Mouse (Mus musculus) hindbrain, embryonic 13.5 days (tissue): Measurements from ENCODE around the gene Dazap1. TPM values are rescaled to one million over a fixed set of nuclear protein-coding genes. Genes with fewer than 3 reads are reported as not detected.

Experiments
- ATAC-seq: fragments of 200-750 bp; cut with Nextera tagmentation; 2 replicates; pipeline ENCODE4 v1.8.0; 2017; ENCODE audit warnings: moderate TSS enrichment; ENCODE audit not compliant: low FRiP score
- H3K27ac ChIP-seq: fragments of 300-500 bp; sonication (generic); 2 replicates; pipeline ENCODE4 v1.5.1; 2015; ENCODE audit warnings: inconsistent platforms, mild to moderate bottlenecking, moderate library complexity
- H3K27me3 ChIP-seq: fragments of 300-500 bp; sonication (generic); 2 replicates; pipeline ENCODE4 v1.6.1; 2015; ENCODE audit warnings: mild to moderate bottlenecking, inconsistent platforms
- H3K36me3 ChIP-seq: fragments of 300-500 bp; sonication (generic); 2 replicates; pipeline ENCODE4 v1.6.1; 2015; ENCODE audit warnings: mild to moderate bottlenecking, inconsistent platforms
- H3K4me1 ChIP-seq: fragments of 300-500 bp; sonication (generic); replicated peaks from 2 replicates; pipeline ENCODE4 v1.6.1; 2015; ENCODE audit warnings: inconsistent platforms
- H3K4me2 ChIP-seq: fragments of 300-500 bp; sonication (generic); 2 replicates; pipeline ENCODE4 v1.6.1; 2015; ENCODE audit warnings: inconsistent platforms, mild to moderate bottlenecking, moderate library complexity
- H3K4me3 ChIP-seq: fragments of 300-500 bp; sonication (generic); 2 replicates; pipeline ENCODE4 v1.5.1; 2015; ENCODE audit warnings: mild to moderate bottlenecking, inconsistent platforms
- H3K9ac ChIP-seq: fragments of 300-500 bp; sonication (generic); 2 replicates; pipeline ENCODE4 v1.6.1; 2015; ENCODE audit warnings: mild to moderate bottlenecking, inconsistent platforms
- H3K9me3 ChIP-seq: fragments of 300-500 bp; sonication (generic); 2 replicates; pipeline ENCODE4 v1.6.1; 2016; ENCODE audit warnings: inconsistent platforms
- WGBS: fragments of 180-500 bp; shearing (Covaris S2); methylation state at CpG from one replicate; pipeline ENCODE4 v1.1.7; 2015; 5-methylcytosine and 5-hydroxymethylcytosine counted together
- polyA plus RNA-seq: library from polyadenylated mRNA; unstranded; fragments of >200 nt; fragmentation: Nextera tagmentation; extraction: Ambion mirVana; gene quantifications from 2 replicates; pipeline ENCODE4 v1.2.1, GENCODE M21; 2015

The Dazap1 gene
- polyA plus RNA-seq, 1 experiment from 2014 or later, result 61.6 TPM

GRCm38 (mm10) chr10:80252011-80252410 lies 9.3 kb upstream of the Dazap1 start:
- Histone ChIP-seq H3K27me3 (no peaks in the 10 kb centered on the region), H3K36me3 (peaks cover 44% of the 10 kb centered on the region), H3K9ac (peak overlapping the region; percentile 49; the same call in 1 of the 2 replicates), H3K4me3 (no peak overlapping the region), H3K4me1 (peaks cover 31% of the 10 kb centered on the region), H3K27ac (no peak overlapping the region), H3K4me2 (no peak overlapping the region), H3K9me3 (no peaks in the 10 kb centered on the region)
- ATAC-seq, result no peak

GRCm38 (mm10) chr10:80252493-80253274 lies 8.6 kb upstream of the Dazap1 start:
- Histone ChIP-seq H3K27me3 (no peaks in the 10 kb centered on the region), H3K4me3 (no peak overlapping the region), H3K4me2 (no peak overlapping the region), H3K9me3 (no peaks in the 10 kb centered on the region), H3K9ac (no peak overlapping the region), H3K36me3 (peaks cover 49% of the 10 kb centered on the region), H3K27ac (no peak overlapping the region), H3K4me1 (peaks cover 31% of the 10 kb centered on the region)
- ATAC-seq, result no peak
- 94% methylated on average over 11 of the region's 11 CpGs for WGBS

GRCm38 (mm10) chr10:80253551-80253950 lies 7.7 kb upstream of the Dazap1 start:
- Histone ChIP-seq H3K9me3 (no peaks in the 10 kb centered on the region), H3K27ac (no peak overlapping the region), H3K4me1 (peaks cover 31% of the 10 kb centered on the region), H3K4me3 (no peak overlapping the region), H3K9ac (no peak overlapping the region), H3K4me2 (no peak overlapping the region), H3K27me3 (no peaks in the 10 kb centered on the region), H3K36me3 (peaks cover 58% of the 10 kb centered on the region)
- 94% methylated on average over 6 of the region's 6 CpGs for WGBS
- ATAC-seq, result no peak

GRCm38 (mm10) chr10:80254331-80255297 lies 6.7 kb upstream of the Dazap1 start:
- no peak overlapping the region for H3K4me2 ChIP-seq
- no peak for ATAC-seq
- 96% methylated on average over 26 of the region's 26 CpGs for WGBS
- H3K9me3 ChIP-seq, result no peaks in the 10 kb centered on the region
- no peak overlapping the region for H3K9ac ChIP-seq
- H3K27me3 ChIP-seq, result no peaks in the 10 kb centered on the region
- peaks cover 66% of the 10 kb centered on the region for H3K36me3 ChIP-seq
- H3K27ac ChIP-seq, result no peak overlapping the region
- peaks cover 41% of the 10 kb centered on the region for H3K4me1 ChIP-seq
- H3K4me3 ChIP-seq, result no peak overlapping the region

- Histone ChIP-seq H3K4me2 (no peak overlapping the region), H3K4me3 (no peak overlapping the region), H3K4me1 (peaks cover 41% of the 10 kb centered on the region), H3K9me3 (no peaks in the 10 kb centered on the region), H3K36me3 (peaks cover 66% of the 10 kb centered on the region), H3K27ac (no peak overlapping the region; the same call in 1 of the 2 replicates), H3K9ac (peak overlapping the region; percentile 46; the same call in 1 of the 2 replicates), H3K27me3 (no peaks in the 10 kb centered on the region)
- WGBS, result 81% methylated on average over 5 of the region's 5 CpGs
- no peak for ATAC-seq
Observed at GRCm38 (mm10) chr10:80255881-80256535, 5.3 kb upstream of the Dazap1 start.

GRCm38 (mm10) chr10:80257936-80258335 lies 3.4 kb upstream of the Dazap1 start:
- H3K4me3 ChIP-seq, result no peak overlapping the region
- 0 out of 2 replicates have a peak overlapping the region, but pooled peaks have one; percentile 29 for H3K9ac ChIP-seq
- peaks cover 62% of the 10 kb centered on the region for H3K36me3 ChIP-seq
- H3K27me3 ChIP-seq, result no peaks in the 10 kb centered on the region
- no peak for ATAC-seq
- H3K27ac ChIP-seq, result no peak overlapping the region
- H3K4me1 ChIP-seq, result peaks cover 49% of the 10 kb centered on the region
- H3K9me3 ChIP-seq, result no peaks in the 10 kb centered on the region
- WGBS, result 91% methylated on average over 2 of the region's 2 CpGs
- H3K4me2 ChIP-seq, result no peak overlapping the region

- peak overlapping the region; percentile 78; the same call in 1 of the 2 replicates for H3K9ac ChIP-seq
- no peak for ATAC-seq
- WGBS, result 92% methylated on average over 14 of the region's 14 CpGs
Observed at GRCm38 (mm10) chr10:80258752-80259462, 2.4 kb upstream of the Dazap1 start.

GRCm38 (mm10) chr10:80259463-80259805 lies 1.9 kb upstream of the Dazap1 start:
- H3K9me3 ChIP-seq, result no peaks in the 10 kb centered on the region
- ATAC-seq, result no peak
- WGBS, result 76% methylated on average over 6 of the region's 6 CpGs

More at GRCm38 (mm10) chr10:80258752-80259462, 2.4 kb upstream of the Dazap1 start:
- Histone ChIP-seq H3K27ac (peak overlapping the region; percentile 89; the same call in 1 of the 2 replicates), H3K9me3 (no peaks in the 10 kb centered on the region), H3K4me2 (no peak overlapping the region), H3K27me3 (no peaks in the 10 kb centered on the region), H3K4me3 (no peak overlapping the region), H3K36me3 (peaks cover 54% of the 10 kb centered on the region), H3K4me1 (peaks cover 49% of the 10 kb centered on the region)

GRCm38 (mm10) chr10:80259861-80260641 lies 1.2 kb upstream of the Dazap1 start:
- no peak for ATAC-seq
- H3K9me3 ChIP-seq, result no peaks in the 10 kb centered on the region
- H3K4me2 ChIP-seq, result peak overlapping the region; percentile 72
- peak overlapping the region; percentile 45 for H3K4me3 ChIP-seq
- peaks cover 49% of the 10 kb centered on the region for H3K4me1 ChIP-seq
- H3K27ac ChIP-seq, result peak overlapping the region; percentile 89
- peaks cover 42% of the 10 kb centered on the region for H3K36me3 ChIP-seq
- peak overlapping the region; percentile 78 for H3K9ac ChIP-seq
- 4% methylated on average over 19 of the region's 19 CpGs for WGBS
- H3K27me3 ChIP-seq, result no peaks in the 10 kb centered on the region

More at GRCm38 (mm10) chr10:80259463-80259805, 1.9 kb upstream of the Dazap1 start:
- peaks cover 49% of the 10 kb centered on the region for H3K4me1 ChIP-seq
- H3K27ac ChIP-seq, result peak overlapping the region; percentile 89; the same call in 1 of the 2 replicates
- peaks cover 48% of the 10 kb centered on the region for H3K36me3 ChIP-seq
- H3K4me3 ChIP-seq, result peak overlapping the region; percentile 45; the same call in 1 of the 2 replicates
- H3K27me3 ChIP-seq, result no peaks in the 10 kb centered on the region
- peak overlapping the region; percentile 72 for H3K4me2 ChIP-seq
- H3K9ac ChIP-seq, result peak overlapping the region; percentile 78

GRCm38 (mm10) chr10:80261585-80261968 lies 291 bp downstream of the Dazap1 start:
- peak; percentile 34 for ATAC-seq
- no peaks in the 10 kb centered on the region for H3K9me3 ChIP-seq
- WGBS, result 2% methylated on average over 14 of the region's 14 CpGs
- H3K4me2 ChIP-seq, result peak overlapping the region; percentile 72
- H3K9ac ChIP-seq, result peak overlapping the region; percentile 78
- H3K4me3 ChIP-seq, result peak overlapping the region; percentile 45
- H3K27ac ChIP-seq, result peak overlapping the region; percentile 89
- peaks cover 27% of the 10 kb centered on the region for H3K36me3 ChIP-seq
- H3K27me3 ChIP-seq, result no peaks in the 10 kb centered on the region
- peaks cover 50% of the 10 kb centered on the region for H3K4me1 ChIP-seq

GRCm38 (mm10) chr10:80262169-80262568 lies 883 bp downstream of the Dazap1 start:
- no peaks in the 10 kb centered on the region for H3K9me3 ChIP-seq
- H3K4me1 ChIP-seq, result peaks cover 56% of the 10 kb centered on the region
- H3K4me3 ChIP-seq, result no peak overlapping the region
- peak overlapping the region; percentile 72 for H3K4me2 ChIP-seq
- H3K27ac ChIP-seq, result peak overlapping the region; percentile 89; the same call in 1 of the 2 replicates
- no peak for ATAC-seq
- WGBS, result 79% methylated on average over 12 of the region's 12 CpGs
- H3K27me3 ChIP-seq, result no peaks in the 10 kb centered on the region
- H3K36me3 ChIP-seq, result peaks cover 21% of the 10 kb centered on the region
- peak overlapping the region; percentile 43; the same call in 1 of the 2 replicates for H3K9ac ChIP-seq
